Mouse (Mus musculus) activated CD4-positive, CD25-positive, alpha-beta regulatory T cell (primary cell): ENCODE measurements around the gene Scgb2b17. TPM values are rescaled to one million over a fixed set of nuclear protein-coding genes. Genes with fewer than 3 reads are reported as not detected.

Source experiments
- polyA plus RNA-seq, 2 experiments: library from polyadenylated mRNA; unstranded; fragments of 100-300 nt; shearing (Covaris generic); gene quantifications; one replicate each; pipeline ENCODE4 v1.2.1; 2017

The Scgb2b17 gene
- not detected for polyA plus RNA-seq

DNA sequence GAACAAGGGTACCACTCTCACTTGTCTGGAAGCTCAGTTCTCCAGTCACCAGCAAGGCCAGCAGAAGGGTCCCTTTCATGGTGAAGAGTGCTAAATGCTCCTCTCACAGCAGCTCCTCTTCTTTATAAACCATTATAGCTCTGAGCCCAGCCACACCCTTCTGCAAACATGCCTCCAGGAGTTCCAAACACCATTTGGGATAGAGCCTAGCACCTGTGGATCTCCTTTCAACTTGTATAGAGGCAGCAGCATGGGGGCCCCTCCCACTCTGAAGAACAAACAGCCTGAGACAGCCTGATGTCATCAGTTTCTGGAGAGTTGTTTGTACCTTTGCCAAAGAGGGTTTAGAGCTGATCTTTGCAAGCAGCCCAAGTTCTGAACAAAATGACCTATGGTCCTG, at the start of gene Scgb2b17:
Gene Scgb2b17, minus strand, starts transcription at position 101 of the 400 bp plus-strand sequence.

GRCm38 (mm10) chr7:33063149-33063548, 6.8 kb upstream of the Scgb2b17 start, which contains the start of gene Scgb1b17:
Gene Scgb1b17 (plus strand): TSS chr7:33063449.

Other genes starting within 250 kb of the Scgb2b17 start
- gene Scgb2b15, start 226.9 kb downstream of the Scgb2b17 start, polyA plus RNA-seq = not detected
- not detected for gene Scgb1b15, start 220.0 kb downstream of the Scgb2b17 start, polyA plus RNA-seq
- not detected for gene Scgb1b17, start 6.9 kb upstream of the Scgb2b17 start, polyA plus RNA-seq
- not detected for gene Scgb2b18, start 117.3 kb upstream of the Scgb2b17 start, polyA plus RNA-seq
- gene Scgb1b18, start 129.0 kb upstream of the Scgb2b17 start, polyA plus RNA-seq = not detected
- not detected for gene Scgb2b19, start 223.8 kb upstream of the Scgb2b17 start, polyA plus RNA-seq
- gene Scgb1b19, start 230.7 kb upstream of the Scgb2b17 start, polyA plus RNA-seq = not detected